Mouse (Mus musculus): ENCODE data around the gene Tmem40.

Gene Tmem40

GRCm38 (mm10) chr6:115698699-115699098 is 63.5 kb downstream of the Tmem40 start:
- no peak for DNase-seq

DNA sequence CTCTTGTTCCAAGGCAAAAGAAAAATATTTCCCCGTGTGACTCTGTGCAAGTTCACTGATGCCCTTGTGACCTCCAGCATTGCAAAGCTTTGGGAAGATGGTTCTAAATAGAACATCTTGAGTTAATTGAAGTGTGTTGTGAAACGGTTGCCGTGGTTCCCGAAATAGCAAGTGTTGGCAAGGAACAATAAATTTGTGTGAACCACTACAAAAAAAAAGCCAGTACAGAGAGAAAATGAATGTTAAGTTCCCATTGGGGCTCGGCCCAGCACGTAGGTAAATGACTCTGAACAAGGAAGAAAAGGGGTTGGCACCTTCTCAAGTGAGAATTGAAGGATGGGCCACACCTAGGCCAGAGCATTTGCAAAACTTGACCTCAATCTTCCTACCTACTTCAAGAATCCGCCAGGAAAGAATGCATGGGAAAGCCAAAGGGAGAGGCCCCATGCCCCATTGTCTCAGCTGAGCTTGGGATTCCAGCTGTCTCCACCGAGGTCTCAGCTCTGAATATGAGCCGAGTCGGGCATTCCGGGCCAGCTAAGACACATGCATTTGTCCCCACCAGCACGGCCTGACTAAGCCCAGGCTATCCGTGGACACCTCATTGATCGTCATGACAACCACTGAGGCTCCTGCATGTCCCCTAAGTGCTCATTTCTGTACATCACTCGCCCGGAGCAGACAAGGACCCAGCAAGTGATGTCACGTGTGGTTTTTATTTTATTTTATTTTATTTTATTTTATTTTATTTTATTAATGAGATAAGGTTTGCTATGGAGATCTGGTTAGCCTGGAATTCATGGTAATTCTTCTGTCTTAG is 64.3 kb downstream of the Tmem40 start:
- no peak for DNase-seq

GRCm38 (mm10) chr6:115696707-115697215 is 65.4 kb downstream of the Tmem40 start:
- no peak for DNase-seq

- no peak for DNase-seq
Measured at GRCm38 (mm10) chr6:115695124-115695523, 67.1 kb downstream of the Tmem40 start.

- peak; percentile 34 for DNase-seq
Measured at GRCm38 (mm10) chr6:115694441-115694842, 67.8 kb downstream of the Tmem40 start.

DNA sequence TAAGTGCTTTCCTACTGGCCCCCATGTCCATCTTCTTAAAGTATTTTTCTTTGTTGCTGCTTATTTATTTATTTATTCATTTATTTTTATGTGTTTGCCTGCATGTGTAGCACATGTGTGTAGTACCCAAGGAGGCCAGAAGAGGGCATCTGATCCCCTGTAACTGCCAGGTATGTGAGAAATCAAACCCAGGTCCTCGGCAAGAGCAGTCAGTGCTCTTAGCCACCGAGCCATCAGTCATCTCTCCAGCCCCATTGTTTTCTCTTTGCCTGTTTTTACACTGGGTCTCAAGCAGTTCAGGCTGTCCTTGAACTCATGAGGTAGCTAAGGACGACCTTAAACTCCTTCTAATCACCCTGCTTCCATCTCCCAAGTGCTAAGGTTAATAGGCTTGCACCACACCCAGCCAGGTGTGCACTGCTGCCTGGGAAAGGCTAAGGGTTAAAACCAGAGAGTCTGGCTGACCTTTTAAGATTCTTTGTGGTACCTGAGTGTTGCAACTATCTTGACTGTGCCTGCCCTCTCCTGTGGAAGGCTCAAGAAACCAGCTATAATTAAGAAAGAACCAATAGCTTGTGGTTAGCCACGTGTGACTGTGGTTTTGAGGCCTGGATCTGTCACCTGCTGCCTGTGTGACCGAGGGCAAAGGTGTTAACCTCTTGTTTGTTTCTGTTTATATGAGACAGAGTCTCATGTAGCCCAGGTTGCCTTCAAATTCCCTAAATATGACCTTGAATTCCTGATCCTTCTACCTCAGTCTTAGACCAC is 69.1 kb downstream of the Tmem40 start:
- DNase-seq = no peak

- no peak for DNase-seq
Measured at GRCm38 (mm10) chr6:115692163-115692950, 69.9 kb downstream of the Tmem40 start.

DNA sequence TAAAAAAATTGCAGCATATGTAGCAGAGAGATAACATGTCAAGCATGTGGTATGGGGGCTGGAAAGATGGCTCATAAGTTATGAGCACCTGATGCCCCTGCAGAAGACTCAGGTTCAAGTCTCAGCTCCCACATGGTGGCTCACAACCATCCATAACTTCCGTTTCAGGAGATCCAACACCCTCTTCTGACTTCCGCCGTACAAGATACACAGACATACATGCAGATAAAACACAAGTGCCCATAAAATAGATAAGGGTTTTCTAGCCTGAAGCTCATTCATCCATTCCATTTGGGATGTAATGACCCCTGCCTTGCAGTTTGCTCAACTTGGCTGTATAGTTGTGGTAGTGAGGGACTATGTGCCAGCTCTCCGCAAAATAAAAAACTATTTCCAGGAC is 72.1 kb downstream of the Tmem40 start:
- DNase-seq = no peak

GRCm38 (mm10) chr6:115688589-115688988 is 73.6 kb downstream of the Tmem40 start:
- DNase-seq = no peak

DNA sequence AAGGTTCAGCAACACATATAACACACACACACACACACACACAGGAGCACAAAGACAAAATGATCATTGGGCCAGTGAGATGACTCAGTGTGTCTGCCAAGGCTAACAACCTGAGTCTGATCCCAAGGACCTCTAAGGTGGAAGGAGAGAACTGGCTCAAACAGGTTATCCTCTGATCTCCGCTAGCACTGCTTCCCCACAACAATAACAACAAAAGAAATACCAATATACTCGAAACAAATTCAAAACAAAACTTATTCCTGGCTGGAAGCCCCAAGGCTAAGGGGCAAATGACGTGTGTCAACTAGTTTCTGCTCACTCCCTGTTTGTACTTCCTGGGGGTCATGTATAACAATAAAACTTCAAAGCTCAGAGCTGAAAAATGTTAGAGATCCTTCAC is 74.5 kb downstream of the Tmem40 start:
- no peak for DNase-seq

- DNase-seq = no peak
Measured at GRCm38 (mm10) chr6:115684851-115685646, 77.2 kb downstream of the Tmem40 start.

GRCm38 (mm10) chr6:115684271-115684670 is 77.9 kb downstream of the Tmem40 start:
- DNase-seq = no peak

DNA sequence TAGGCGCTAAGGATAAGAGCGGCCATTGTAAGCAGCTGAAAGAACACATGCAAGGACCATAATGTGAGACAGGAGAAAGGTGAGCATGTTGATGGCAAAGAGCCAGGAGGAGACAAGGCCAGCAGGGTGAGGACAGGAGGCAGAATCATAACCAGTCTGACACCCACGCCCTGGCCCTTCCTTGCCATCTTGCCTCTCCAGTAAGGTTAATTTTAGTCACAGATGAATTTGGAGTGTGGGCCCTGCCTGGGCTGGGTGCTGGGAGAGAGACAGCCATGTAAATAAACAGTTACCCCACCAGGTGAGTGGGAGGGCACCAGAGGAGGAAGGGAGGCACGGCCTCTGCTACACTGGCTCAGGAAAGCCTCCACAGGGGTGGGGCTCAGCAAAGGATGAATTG is 81.1 kb downstream of the Tmem40 start:
- peak; percentile 78 for DNase-seq

Measured in cerebellum, adult 11-12 months (tissue).